Mouse (Mus musculus): ENCODE results near the gene Ces2h. TPM values are rescaled to one million over a fixed set of nuclear protein-coding genes. Genes with fewer than 3 reads are reported as not detected.

The Ces2h gene
- not detected in 2 replicates for polyA plus RNA-seq (2015; fragmentation: Nextera tagmentation; extraction: Ambion mirVana)

DNA sequence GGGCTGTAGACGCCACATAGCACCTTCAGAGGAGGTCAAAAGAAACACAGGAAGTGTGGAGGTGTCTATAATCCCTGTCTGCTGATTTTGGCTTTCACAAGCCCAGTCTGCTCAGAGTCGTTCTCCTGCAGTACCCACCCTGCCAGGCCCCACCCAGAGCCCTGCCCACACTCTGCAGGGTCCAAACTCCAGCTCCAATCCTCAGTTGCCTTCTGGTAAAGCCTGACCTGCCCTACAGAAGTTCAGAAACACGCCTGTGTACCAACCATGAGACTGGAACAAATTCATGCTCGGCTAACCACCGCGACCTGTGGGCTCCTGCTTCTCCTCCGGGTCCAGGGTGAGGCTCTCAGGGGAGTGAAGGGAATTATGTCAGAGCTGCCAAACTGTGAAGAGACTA, at the start of gene Ces2h:
Gene Ces2h (plus strand): TSS at position 268 of the 400 bp plus-strand sequence.
- Histone ChIP-seq H3K27me3 (ENCODE audit: control insufficient read depth, insufficient read depth, low read length) (no peaks in the 10 kb centered on the region), H3K4me1 (ENCODE audit: control insufficient read depth, insufficient read depth, low read length) (no peaks in the 10 kb centered on the region), H3K4me3 (replicated peaks; ENCODE audit: low read length) (no peak within 1 kb of the TSS), H3K9me3 (replicated peaks; ENCODE audit: control insufficient read depth, low read length) (no peaks in the 10 kb centered on the region), H3K27ac (ENCODE audit: low read length) (no peak within 1 kb of the TSS), H3K9ac (ENCODE audit: low read length) (no peak within 1 kb of the TSS), H3K36me3 (ENCODE audit: control insufficient read depth, insufficient read depth, low read length) (no peaks in the 10 kb centered on the region), H3K4me2 (ENCODE audit: low read depth, low read length) (no peak within 1 kb of the TSS)
- ATAC-seq (ENCODE audit: insufficient read depth, low FRiP score), result peak; percentile 77; the same call in 1 of the 2 replicates
- 69% methylated on average over 7 of the region's 7 CpGs for WGBS

DNA sequence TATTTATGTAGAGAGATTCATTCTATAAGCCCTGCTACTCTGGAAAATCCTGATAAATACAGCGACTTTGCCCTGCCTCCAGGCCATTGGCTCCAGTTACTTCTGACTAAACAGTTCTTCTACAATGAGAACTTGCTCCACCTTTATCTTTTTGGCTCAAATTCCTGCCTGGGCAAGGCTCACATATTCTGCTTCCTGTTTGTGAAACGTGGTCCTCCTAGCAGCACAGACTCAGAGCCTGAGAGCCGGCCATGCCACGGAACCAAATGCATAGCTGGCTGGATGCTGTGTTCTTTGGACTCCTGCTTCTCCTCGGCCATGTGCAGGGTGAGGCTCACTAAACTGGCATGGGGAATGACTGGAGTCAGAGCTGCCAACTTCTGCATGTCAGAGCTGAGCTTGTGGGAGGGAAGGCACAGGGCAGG, 39.1 kb upstream of the Ces2h start, which contains the start of gene Ces2g:
Gene Ces2g (plus strand): TSS at position 182 of the 425 bp plus-strand sequence.
- no peak within 1 kb of the TSS; the same call in 1 of the 2 replicates for H3K27ac ChIP-seq (ENCODE audit: low read length)
- peak; percentile 58; the same call in 1 of the 2 replicates for ATAC-seq (ENCODE audit: insufficient read depth, low FRiP score)
- 53% methylated on average over 5 of the region's 5 CpGs for WGBS

DNA sequence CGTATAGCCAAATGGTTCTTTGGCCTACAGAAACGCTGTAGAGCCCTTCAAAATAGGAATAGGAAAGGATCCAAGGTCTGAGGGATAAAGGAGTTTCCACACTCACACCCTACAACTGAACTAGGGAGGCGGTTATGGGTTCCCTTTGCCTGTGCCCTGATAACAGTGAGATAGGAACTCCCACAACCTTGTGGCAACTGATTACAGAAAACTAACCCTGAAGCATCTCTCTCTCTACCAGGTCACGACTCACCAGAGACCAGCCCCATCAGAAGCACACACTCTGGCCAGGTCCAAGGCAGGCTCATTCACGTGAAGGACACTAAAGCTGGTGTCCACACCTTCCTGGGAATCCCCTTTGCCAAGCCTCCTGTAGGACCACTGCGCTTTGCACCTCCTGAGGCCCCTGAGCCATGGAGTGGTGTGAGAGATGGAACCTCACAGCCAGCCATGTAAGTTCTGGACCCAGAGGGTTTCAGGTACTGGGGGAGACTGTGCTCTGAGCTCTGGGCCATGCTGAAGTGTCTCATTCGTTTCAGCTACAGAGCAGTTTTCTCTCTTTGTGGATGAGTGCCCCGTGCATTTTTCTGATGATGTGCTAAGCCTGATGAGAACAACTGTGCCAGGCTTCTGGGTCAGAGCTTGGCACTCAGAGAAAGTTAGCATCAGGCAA, 38.3 kb upstream of the Ces2h start:
- Histone ChIP-seq H3K36me3 (ENCODE audit: control insufficient read depth, insufficient read depth, low read length) (no peaks in the 10 kb centered on the region), H3K9ac (ENCODE audit: low read length) (no peak overlapping the region), H3K4me2 (ENCODE audit: low read depth, low read length) (no peak overlapping the region), H3K9me3 (replicated peaks; ENCODE audit: control insufficient read depth, low read length) (no peaks in the 10 kb centered on the region), H3K4me3 (replicated peaks; ENCODE audit: low read length) (no peak overlapping the region), H3K27me3 (ENCODE audit: control insufficient read depth, insufficient read depth, low read length) (no peaks in the 10 kb centered on the region), H3K27ac (ENCODE audit: low read length) (peak overlapping the region; percentile 53; the same call in 1 of the 2 replicates), H3K4me1 (ENCODE audit: control insufficient read depth, insufficient read depth, low read length) (no peaks in the 10 kb centered on the region)
- WGBS, result 69% methylated on average over 8 of the region's 8 CpGs
- peak; percentile 22; the same call in 1 of the 2 replicates for ATAC-seq (ENCODE audit: insufficient read depth, low FRiP score)

More for the DNA sequence above, 39.1 kb upstream of the Ces2h start, which contains the start of gene Ces2g:
- Histone ChIP-seq H3K36me3 (ENCODE audit: control insufficient read depth, insufficient read depth, low read length) (no peaks in the 10 kb centered on the region), H3K4me3 (replicated peaks; ENCODE audit: low read length) (no peak within 1 kb of the TSS), H3K4me2 (ENCODE audit: low read depth, low read length) (no peak within 1 kb of the TSS), H3K9ac (ENCODE audit: low read length) (no peak within 1 kb of the TSS), H3K9me3 (replicated peaks; ENCODE audit: control insufficient read depth, low read length) (no peaks in the 10 kb centered on the region), H3K27me3 (ENCODE audit: control insufficient read depth, insufficient read depth, low read length) (no peaks in the 10 kb centered on the region), H3K4me1 (ENCODE audit: control insufficient read depth, insufficient read depth, low read length) (no peaks in the 10 kb centered on the region)

DNA sequence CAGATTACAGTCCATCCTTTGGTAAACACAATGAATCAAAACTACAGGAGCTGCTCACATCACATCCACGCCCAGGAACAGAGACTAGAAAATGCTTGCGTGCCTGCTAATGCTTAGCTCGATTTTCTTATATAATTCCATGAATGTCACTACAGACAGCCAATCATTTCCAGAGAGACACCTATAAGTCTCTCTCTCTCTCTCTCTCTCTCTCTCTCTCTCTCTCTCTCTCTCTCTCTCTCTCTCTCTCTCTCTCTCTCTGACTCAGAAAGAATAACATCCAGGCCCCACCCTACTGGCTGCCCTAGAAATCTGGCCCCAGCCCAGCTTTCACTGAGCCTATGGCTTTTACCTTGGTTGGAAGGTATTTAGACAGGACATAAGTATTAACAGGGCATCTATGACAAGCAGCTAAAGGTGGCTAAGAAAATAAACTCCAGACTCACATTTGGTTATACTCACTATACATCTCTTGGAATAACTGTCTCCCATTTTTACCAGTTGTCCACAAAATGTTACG, 37.2 kb upstream of the Ces2h start:
- WGBS, result 72% methylated on average over 4 of the region's 4 CpGs

DNA sequence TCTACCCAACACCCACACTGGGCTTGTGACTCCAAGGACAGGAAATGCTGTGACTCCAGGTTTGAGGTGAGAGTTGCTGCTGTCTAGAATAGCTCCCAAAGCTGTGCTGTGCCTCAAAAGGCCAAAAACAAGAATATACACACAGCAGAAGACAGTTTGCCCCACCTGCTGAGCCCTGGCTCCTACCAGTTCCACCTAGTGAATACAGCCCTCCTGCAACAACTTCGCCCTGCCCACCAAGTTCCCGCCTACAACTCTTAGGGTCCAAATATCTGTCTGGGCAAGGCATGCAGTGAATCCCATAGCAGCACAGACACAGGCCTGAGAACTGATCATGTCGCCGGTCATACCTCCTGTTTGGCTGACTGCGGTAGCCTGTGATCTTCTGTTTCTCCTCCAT, 16.5 kb upstream of the Ces2h start:
- no peaks in the 10 kb centered on the region; the same call in 1 of the 2 replicates for H3K9me3 ChIP-seq (replicated peaks; ENCODE audit: control insufficient read depth, low read length)
- H3K27ac ChIP-seq (ENCODE audit: low read length), result no peak overlapping the region
- H3K9ac ChIP-seq (ENCODE audit: low read length), result no peak overlapping the region
- H3K4me3 ChIP-seq (replicated peaks; ENCODE audit: low read length), result no peak overlapping the region
- no peaks in the 10 kb centered on the region for H3K36me3 ChIP-seq (ENCODE audit: control insufficient read depth, insufficient read depth, low read length)
- no peak overlapping the region for H3K4me2 ChIP-seq (ENCODE audit: low read depth, low read length)
- H3K4me1 ChIP-seq (ENCODE audit: control insufficient read depth, insufficient read depth, low read length), result no peaks in the 10 kb centered on the region
- WGBS, result 91% methylated on average over 5 of the region's 5 CpGs
- H3K27me3 ChIP-seq (ENCODE audit: control insufficient read depth, insufficient read depth, low read length), result no peaks in the 10 kb centered on the region
- ATAC-seq (ENCODE audit: insufficient read depth, low FRiP score), result no peak

More for the DNA sequence above, 37.2 kb upstream of the Ces2h start:
- Histone ChIP-seq H3K4me3 (replicated peaks; ENCODE audit: low read length) (no peak overlapping the region), H3K4me2 (ENCODE audit: low read depth, low read length) (no peak overlapping the region), H3K4me1 (ENCODE audit: control insufficient read depth, insufficient read depth, low read length) (no peaks in the 10 kb centered on the region), H3K36me3 (ENCODE audit: control insufficient read depth, insufficient read depth, low read length) (no peaks in the 10 kb centered on the region), H3K27me3 (ENCODE audit: control insufficient read depth, insufficient read depth, low read length) (no peaks in the 10 kb centered on the region), H3K9me3 (replicated peaks; ENCODE audit: control insufficient read depth, low read length) (no peaks in the 10 kb centered on the region), H3K27ac (ENCODE audit: low read length) (peak overlapping the region; percentile 53; the same call in 1 of the 2 replicates), H3K9ac (ENCODE audit: low read length) (no peak overlapping the region)
- ATAC-seq (ENCODE audit: insufficient read depth, low FRiP score), result 0 out of 2 replicates have a peak, but pooled peaks have one; percentile 27

DNA sequence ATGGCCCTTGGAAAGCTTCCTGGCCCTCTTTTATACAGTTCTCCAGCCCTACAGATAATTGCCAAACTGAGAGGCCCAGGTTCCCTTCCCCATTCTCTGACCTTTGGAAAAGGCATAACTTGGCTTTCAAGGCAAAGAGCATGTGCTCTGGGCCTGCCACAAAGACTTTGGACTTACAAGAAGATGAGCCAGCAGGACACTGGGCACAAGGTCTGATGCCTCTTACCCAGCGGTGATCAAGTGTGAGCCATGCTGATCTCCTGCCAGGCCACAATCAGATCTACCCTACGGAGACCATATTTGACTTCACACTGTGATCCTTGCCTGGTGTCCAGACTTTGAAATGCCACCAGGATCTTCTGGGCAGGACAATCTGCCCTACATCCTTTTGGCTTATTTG, 15.7 kb upstream of the Ces2h start:
- no peaks in the 10 kb centered on the region; the same call in 1 of the 2 replicates for H3K9me3 ChIP-seq (replicated peaks; ENCODE audit: control insufficient read depth, low read length)
- no peak overlapping the region for H3K27ac ChIP-seq (ENCODE audit: low read length)
- no peaks in the 10 kb centered on the region for H3K27me3 ChIP-seq (ENCODE audit: control insufficient read depth, insufficient read depth, low read length)
- no peak for ATAC-seq (ENCODE audit: insufficient read depth, low FRiP score)
- H3K4me1 ChIP-seq (ENCODE audit: control insufficient read depth, insufficient read depth, low read length), result no peaks in the 10 kb centered on the region
- H3K4me3 ChIP-seq (replicated peaks; ENCODE audit: low read length), result no peak overlapping the region
- H3K4me2 ChIP-seq (ENCODE audit: low read depth, low read length), result no peak overlapping the region
- H3K9ac ChIP-seq (ENCODE audit: low read length), result no peak overlapping the region
- 91% methylated on average over 2 of the region's 2 CpGs for WGBS
- H3K36me3 ChIP-seq (ENCODE audit: control insufficient read depth, insufficient read depth, low read length), result no peaks in the 10 kb centered on the region

DNA sequence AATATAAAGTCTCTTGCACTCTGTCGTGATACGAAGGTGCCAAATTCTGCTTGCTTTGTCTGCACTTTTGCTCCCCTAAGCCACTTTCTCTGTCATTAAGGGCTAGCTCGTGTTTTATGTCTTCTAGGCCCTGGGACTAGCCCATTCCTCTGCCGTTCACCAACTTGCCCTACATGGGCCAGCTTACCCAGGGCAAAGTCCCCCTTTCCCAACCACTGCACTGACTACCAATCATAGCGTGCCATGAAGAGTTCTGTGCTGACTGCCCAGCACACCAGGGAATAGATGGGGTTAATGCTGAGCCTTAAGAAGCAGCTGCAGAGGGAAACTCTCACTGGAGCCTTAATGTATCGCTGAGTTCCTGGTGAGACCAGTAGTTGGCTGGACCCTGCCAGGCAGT, 2.5 kb upstream of the Ces2h start:
- Histone ChIP-seq H3K27ac (ENCODE audit: low read length) (no peak overlapping the region), H3K4me1 (ENCODE audit: control insufficient read depth, insufficient read depth, low read length) (no peaks in the 10 kb centered on the region), H3K9me3 (replicated peaks; ENCODE audit: control insufficient read depth, low read length) (no peaks in the 10 kb centered on the region), H3K9ac (ENCODE audit: low read length) (no peak overlapping the region), H3K4me3 (replicated peaks; ENCODE audit: low read length) (no peak overlapping the region), H3K27me3 (ENCODE audit: control insufficient read depth, insufficient read depth, low read length) (no peaks in the 10 kb centered on the region), H3K36me3 (ENCODE audit: control insufficient read depth, insufficient read depth, low read length) (no peaks in the 10 kb centered on the region), H3K4me2 (ENCODE audit: low read depth, low read length) (no peak overlapping the region)
- no peak for ATAC-seq (ENCODE audit: insufficient read depth, low FRiP score)
- 72% methylated on average over 6 of the region's 6 CpGs for WGBS

DNA sequence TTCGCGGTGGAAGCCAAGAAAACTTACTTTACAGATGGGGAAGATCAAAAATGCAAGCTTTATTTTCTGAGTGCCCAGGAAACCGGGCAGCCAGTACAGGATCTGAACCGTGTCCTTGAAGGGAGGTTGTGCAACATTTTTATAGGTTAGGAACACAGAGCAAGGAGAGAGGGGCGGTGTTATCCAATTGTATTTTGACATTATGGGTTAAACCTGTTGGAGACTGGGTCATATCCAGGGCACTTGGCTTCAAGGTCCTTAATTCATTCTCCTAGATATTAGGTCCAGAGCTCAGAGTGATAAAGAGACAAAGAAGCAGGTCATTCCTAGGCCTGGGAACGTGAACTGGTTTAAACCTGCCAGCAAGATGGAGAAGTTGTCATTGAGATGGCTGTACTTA, 1.5 kb upstream of the Ces2h start:
- H3K4me3 ChIP-seq (replicated peaks; ENCODE audit: low read length), result no peak overlapping the region
- 75% methylated on average over 6 of the region's 6 CpGs for WGBS
- no peaks in the 10 kb centered on the region for H3K9me3 ChIP-seq (replicated peaks; ENCODE audit: control insufficient read depth, low read length)
- H3K27me3 ChIP-seq (ENCODE audit: control insufficient read depth, insufficient read depth, low read length), result no peaks in the 10 kb centered on the region
- no peak overlapping the region for H3K9ac ChIP-seq (ENCODE audit: low read length)
- no peak overlapping the region for H3K4me2 ChIP-seq (ENCODE audit: low read depth, low read length)
- no peak for ATAC-seq (ENCODE audit: insufficient read depth, low FRiP score)
- no peaks in the 10 kb centered on the region for H3K4me1 ChIP-seq (ENCODE audit: control insufficient read depth, insufficient read depth, low read length)
- H3K36me3 ChIP-seq (ENCODE audit: control insufficient read depth, insufficient read depth, low read length), result no peaks in the 10 kb centered on the region
- no peak overlapping the region for H3K27ac ChIP-seq (ENCODE audit: low read length)

DNA sequence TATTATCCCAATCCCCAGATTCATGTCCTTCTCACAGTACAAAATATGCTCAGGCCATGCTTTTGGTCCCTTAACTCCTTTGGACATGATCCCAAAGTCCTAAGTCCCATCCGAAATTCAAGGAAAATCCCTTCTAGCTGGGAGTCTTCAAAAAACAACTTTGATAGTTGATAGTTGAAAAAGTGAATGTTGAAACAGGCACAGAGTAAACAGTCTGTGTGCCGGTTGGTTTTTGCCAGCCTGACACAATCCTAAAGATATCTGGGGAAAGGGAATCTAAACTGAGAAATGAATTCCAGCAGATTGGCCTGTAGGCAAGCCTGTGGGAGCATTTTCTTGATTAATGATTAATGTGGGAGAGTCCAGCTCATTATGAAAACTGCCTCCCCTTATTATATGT, 9.3 kb downstream of the Ces2h start:
- H3K4me1 ChIP-seq (ENCODE audit: control insufficient read depth, insufficient read depth, low read length), result no peaks in the 10 kb centered on the region
- H3K9me3 ChIP-seq (replicated peaks; ENCODE audit: control insufficient read depth, low read length), result no peaks in the 10 kb centered on the region
- no peaks in the 10 kb centered on the region for H3K36me3 ChIP-seq (ENCODE audit: control insufficient read depth, insufficient read depth, low read length)
- H3K9ac ChIP-seq (ENCODE audit: low read length), result no peak overlapping the region
- H3K27ac ChIP-seq (ENCODE audit: low read length), result no peak overlapping the region
- H3K27me3 ChIP-seq (ENCODE audit: control insufficient read depth, insufficient read depth, low read length), result no peaks in the 10 kb centered on the region
- WGBS, result 56% methylated on average over 2 of the region's 2 CpGs
- H3K4me2 ChIP-seq (ENCODE audit: low read depth, low read length), result no peak overlapping the region
- no peak overlapping the region for H3K4me3 ChIP-seq (replicated peaks; ENCODE audit: low read length)
- ATAC-seq (ENCODE audit: insufficient read depth, low FRiP score), result peak; percentile 29; the same call in 1 of the 2 replicates
